Mouse (Mus musculus) heart, postnatal 4 days (tissue): Measurements from ENCODE around the gene Chmp4b. TPM values are rescaled to one million over a fixed set of nuclear protein-coding genes. Genes with fewer than 3 reads are reported as not detected.

ENCODE experiments used
- DNase-seq: peaks from one replicate; pipeline ENCODE4 v3.0.0; 2021
- total RNA-seq, 2 experiments: library from RNA; stranded (reverse); gene quantifications; 2 replicates each; pipeline ENCODE4 v1.2.3; 2021

Chmp4b gene
- total RNA-seq, 2 experiments from 2014 or later: 133 to 134 TPM

DNA sequence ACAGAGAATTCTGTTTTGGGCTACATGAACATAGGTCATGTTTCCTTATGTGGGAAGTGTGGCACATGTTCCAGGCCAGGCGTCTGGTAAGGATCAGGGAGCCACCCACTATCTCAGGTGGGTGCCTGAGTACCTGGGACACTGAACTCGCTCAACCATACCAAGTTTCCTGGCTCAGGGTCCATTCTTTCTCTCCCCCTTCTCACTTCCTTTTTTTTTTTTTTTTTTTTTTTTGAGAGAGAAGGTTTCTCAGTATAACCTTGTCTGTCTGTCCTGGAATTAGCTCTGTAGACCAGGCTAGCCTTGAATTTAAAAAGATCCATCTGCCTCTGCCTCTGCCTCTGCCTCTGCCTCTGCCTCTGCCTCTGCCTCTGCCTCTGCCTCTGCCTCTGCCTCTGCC is 68.8 kb downstream of the Chmp4b start:
- no peak for DNase-seq

DNA sequence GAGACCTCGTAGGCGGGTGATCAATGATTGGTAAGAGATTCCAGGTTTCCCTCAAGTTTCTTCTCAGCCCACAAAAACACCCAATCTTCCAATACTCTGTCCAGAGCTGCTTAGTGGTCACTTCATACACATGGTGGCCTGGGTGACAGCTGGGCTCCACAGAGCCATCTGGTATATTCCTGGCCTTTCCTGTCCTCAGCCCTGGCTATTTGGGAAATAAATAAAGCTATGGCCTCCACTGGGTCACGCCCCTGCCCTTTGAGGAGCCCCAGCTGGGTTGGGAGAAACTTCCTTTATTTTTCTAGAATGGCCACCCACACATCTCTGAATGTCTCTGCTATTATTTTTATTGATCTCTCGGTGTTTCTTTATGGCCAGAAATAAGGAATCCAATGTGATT is 72.0 kb downstream of the Chmp4b start:
- no peak for DNase-seq

DNA sequence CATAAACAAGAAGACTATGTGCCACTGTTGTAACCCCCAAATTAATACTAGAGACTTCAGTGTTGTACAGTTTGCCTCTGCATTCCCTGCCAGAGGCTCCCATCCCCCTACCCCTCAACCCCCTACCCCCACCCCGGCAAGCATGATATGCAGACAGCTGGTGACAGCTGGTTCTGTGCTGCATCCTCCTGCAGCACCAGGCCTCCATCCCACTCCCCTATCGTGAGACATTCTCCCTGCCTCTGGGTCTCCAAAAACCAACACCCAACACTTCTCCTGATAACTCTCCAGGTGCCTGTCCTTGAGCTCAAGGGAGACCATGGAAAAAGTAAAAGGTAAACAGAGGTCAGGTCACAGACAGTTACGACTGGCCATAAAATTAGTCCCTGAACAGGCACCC is 78.2 kb downstream of the Chmp4b start:
- no peak for DNase-seq

DNA sequence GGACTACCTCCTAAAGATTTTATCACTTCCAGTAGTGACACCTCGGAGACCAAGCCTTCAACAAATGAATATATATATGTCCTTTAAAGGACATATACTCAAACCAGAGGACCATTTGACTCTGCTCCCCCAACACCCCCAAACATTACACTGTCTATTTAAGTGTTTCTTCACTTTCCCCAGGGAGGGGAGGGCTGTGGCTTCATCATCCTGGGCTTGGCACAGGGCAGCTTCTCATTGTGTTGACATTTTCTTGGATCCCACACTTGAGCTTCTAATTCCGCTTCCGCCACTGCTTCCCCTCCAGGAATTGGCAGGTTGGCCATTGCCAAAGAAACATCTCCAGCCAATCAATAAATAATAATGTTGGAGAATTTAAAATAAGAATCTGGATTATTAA is 79.3 kb downstream of the Chmp4b start:
- no peak for DNase-seq

DNA sequence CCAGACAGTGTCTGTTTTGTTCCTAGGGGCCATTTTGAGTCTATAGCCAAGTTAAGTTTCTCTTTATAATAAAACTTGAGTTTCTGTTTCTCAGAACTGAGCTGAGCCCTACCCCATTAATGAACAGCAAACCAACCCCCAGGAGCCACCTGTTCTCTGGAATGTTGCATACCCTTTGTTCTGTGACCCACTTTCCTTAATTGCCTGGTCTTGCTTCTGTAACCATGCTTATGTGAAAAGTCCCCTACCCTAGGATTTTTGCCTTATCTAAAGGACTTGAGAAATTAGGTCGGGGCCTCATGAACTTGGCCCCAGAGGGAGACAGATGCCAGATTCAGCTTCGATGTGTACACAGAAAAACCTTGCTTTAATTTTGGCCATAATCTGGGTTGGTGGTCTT is 80.4 kb downstream of the Chmp4b start:
- no peak for DNase-seq

- no peak for DNase-seq
Measured at GRCm38 (mm10) chr2:154732503-154733141, 81.1 kb downstream of the Chmp4b start.

DNA sequence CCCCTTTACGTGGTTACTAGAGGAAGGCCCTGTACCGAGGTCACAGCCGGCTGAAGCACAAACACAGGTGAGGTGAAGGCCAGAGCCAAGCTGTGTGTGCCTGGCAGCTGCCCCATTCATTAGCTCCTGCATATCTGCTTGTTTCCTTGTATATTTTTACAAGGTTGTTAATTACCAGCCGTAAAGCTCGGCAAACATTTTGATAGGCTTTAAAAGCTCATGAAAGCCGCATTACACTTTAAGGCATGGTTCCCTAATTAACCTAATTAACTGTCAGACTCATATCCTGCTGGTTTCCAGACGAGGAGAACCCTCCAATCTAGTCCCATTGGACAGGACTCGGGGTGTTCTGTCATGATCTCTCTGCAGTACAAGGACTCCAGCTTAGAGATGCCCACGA is 83.5 kb downstream of the Chmp4b start:
- no peak for DNase-seq

DNA sequence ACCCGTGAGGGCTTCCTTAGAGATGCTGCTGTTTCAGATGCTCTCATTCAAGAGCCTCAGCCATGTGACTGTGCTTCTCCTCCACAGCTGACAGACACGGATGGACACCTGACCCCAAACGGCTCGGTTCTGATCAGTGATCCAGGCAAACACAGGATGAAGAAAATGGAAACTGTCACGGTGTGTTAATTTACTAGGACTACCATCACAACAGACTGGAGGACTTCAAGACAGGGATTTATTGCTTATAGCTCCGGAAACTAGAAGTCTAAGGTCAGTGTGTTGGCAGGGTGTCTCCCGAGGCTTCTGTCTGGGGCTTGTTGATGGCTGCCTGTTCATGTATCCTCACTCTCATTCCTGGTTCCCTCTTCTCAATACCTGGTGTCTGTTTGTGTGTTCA is 83.9 kb downstream of the Chmp4b start:
- no peak for DNase-seq

DNA sequence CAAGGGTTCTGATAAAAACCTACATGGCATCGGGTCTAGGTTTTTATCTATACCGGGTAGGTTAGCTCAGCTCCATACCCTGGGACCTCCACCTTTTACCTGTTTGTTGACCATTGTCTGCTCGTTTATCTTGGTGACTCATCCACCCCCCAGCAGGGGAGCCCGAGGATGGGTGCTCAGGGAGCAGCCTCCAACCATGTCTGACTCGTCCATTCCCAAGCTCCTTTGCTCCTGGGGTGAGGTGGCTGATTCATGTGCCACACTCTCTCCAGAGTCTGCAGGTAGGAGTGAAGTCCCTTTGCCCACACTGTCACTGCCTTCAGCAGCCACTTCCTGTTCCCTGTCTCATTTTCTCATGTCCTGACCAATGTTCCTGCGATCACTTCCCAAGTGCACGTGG is 84.5 kb downstream of the Chmp4b start:
- DNase-seq: no peak

DNA sequence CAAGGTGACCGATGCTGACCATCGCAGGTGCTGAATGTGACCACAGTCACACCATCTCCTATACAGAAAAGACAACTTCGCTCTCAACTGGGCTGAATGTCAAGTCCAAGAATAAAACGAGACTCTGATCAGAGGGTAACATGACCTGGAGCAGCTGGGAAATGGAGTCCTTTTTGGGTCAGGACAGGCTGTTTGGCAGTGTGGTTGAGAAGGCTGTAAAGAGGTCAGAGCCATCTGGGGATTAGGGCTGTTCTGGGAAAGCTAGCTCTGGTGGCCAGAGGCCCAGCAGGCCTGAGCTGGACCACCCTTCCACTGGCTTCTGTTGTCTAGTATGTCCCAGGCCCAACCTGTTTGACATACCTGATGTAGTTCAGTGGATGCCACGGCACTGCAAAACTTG is 87.1 kb downstream of the Chmp4b start:
- DNase-seq: no peak

- DNase-seq: no peak
Measured at GRCm38 (mm10) chr2:154742911-154743819, 91.7 kb downstream of the Chmp4b start.

- DNase-seq: no peak
Measured at GRCm38 (mm10) chr2:154743915-154744314, 92.4 kb downstream of the Chmp4b start.

Other genes with a start within 250 kb of the Chmp4b start
- 10 to 100 TPM; 77.0 to 77.8 TPM for gene Snta1, start 243.6 kb upstream of the Chmp4b start, total RNA-seq
- 10 to 100 TPM; 33.9 to 34.2 TPM for gene Cbfa2t2, start 215.2 kb upstream of the Chmp4b start, total RNA-seq
- under 1 TPM in 1 of 2 experiments, not detected in 1; 0.81 TPM for gene 1700003F12Rik, start 104.6 kb upstream of the Chmp4b start, total RNA-seq
- under 1 TPM in 1 of 2 experiments, not detected in 1; 0.17 TPM for gene Actl10, start 99.9 kb upstream of the Chmp4b start, total RNA-seq
- 1 to 10 TPM in 1 of 2 experiments, under 1 TPM in 1; 0.81 to 1.8 TPM for gene Necab3, start 92.8 kb upstream of the Chmp4b start, total RNA-seq
- gene E2f1, start 81.8 kb upstream of the Chmp4b start, total RNA-seq: 10 to 100 TPM; 32.3 to 35.6 TPM
- 10 to 100 TPM; 14.5 to 20.4 TPM for gene Pxmp4, start 48.0 kb upstream of the Chmp4b start, total RNA-seq
- gene Zfp341, start 38.4 kb upstream of the Chmp4b start, total RNA-seq: 1 to 10 TPM; 2.4 TPM
- not detected for gene 4930519P11Rik, start 38.3 kb upstream of the Chmp4b start, total RNA-seq
- not detected for gene Gm14214, start 118.3 kb downstream of the Chmp4b start, total RNA-seq
- gene Raly, start 139.4 kb downstream of the Chmp4b start, total RNA-seq: 100 to 1,000 TPM; 212 to 222 TPM
- not detected for gene a, start 139.7 kb downstream of the Chmp4b start, total RNA-seq
- 10 to 100 TPM; 84.1 to 86.4 TPM for gene Eif2s2, start 241.2 kb downstream of the Chmp4b start, total RNA-seq